Mouse (Mus musculus) C2C12 (cell line): ENCODE measurements around the gene Tpmt.

Experiments
- CTCF ChIP-seq: IDR thresholded peaks from one replicate; pipeline ENCODE4 v1.5.1; 2011; ENCODE audit not compliant: control insufficient read depth, insufficient read depth, insufficient read length
- MYOD1 ChIP-seq: IDR thresholded peaks from one replicate; pipeline ENCODE4 v1.6.1; 2011; ENCODE audit warnings: low read depth; ENCODE audit not compliant: control insufficient read depth, insufficient read length

DNA sequence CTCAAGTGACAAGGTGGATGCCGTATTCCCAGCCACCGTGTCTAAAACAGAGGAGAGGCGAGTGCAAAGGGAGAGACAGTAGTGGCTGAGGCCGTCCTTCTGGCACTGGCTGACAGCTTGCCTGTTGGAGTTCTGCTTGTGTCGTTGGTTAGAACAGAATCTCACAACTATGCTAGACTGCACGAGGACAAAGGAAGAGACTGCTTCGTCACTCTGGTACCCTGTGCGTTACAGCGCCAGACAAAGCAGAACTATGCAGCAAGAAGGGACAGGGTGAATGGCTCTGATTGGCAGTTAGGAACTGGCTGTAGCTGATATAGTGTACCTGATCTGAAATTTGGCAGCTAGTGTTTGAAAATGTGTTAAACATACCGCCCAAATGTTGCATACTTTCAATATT, 9.4 kb upstream of the Tpmt start:
- no peak for TF ChIP-seq CTCF
- TF ChIP-seq MYOD1 = no peak
